Mouse (Mus musculus): ENCODE measurements around the gene Rarb. TPM values are rescaled to one million over a fixed set of nuclear protein-coding genes. Genes with fewer than 3 reads are reported as not detected.

The Rarb gene
- total and polyA plus RNA-seq, 3 experiments: 0.04 TPM; not detected in 2

DNA sequence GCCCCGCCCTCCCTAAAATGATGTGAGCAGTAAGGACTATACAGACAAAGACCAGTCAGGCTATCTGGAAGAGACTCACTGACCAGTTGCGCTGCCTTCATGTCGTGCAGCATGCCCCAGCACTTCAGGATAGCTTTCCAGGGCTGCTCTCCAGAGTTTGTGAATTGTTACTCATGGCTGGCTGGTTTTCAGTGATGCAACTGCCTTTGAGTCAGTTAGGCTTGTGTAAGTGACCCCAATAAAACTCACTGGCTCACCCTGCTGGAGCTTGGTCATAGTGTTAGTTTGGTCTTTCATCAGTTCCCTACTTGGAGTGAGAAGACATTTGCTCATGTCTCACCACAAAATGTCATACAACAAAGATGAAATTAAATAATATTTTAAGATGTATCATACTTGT, 292.8 kb downstream of the Rarb start:
- no peaks in the 10 kb centered on the region for H3K79me2 ChIP-seq (replicated peaks; ENCODE audit: control insufficient read depth, extremely low read depth, insufficient read depth, poor library complexity, severe bottlenecking)
- dilution Hi-C loops (cut with MboI; ENCODE audit: extremely low pct_ligation_motif_present, extremely low pct_unique_long_range_greater_than_20kb, low sequenced_read_pairs): no loop called here
- H3K4me2 ChIP-seq (ENCODE audit: insufficient read depth, low read depth, poor library complexity, severe bottlenecking): no peak overlapping the region
- in situ Hi-C loops (cut with MboI; ENCODE audit: low pct_ligation_motif_present, low pct_unique_long_range_greater_than_20kb, low sequenced_read_pairs): no loop called here
- no peak overlapping the region for H3K9ac ChIP-seq (ENCODE audit: insufficient read depth, low read depth)
- peak in 1 of 2 experiments; percentile 17; a peak in 2 of 4 replicates for TF ChIP-seq CTCF (conservative IDR thresholded peaks at IDR 0.05 in 1 of 2, IDR thresholded peaks at IDR 0.05 in 1 of 2; ENCODE audit: low read depth in 2 of 2, low read length in 2 of 2)
- TF ChIP-seq SMC3 (IDR thresholded peaks at IDR 0.05; ENCODE audit: low read depth, low read length): peak; percentile 9; the same call in 1 of the 2 replicates
- no peak for TF ChIP-seq KAT2A (IDR thresholded peaks at IDR 0.05; ENCODE audit: insufficient replicate concordance, low read length)
- H3K27ac ChIP-seq (ENCODE audit: insufficient read depth, low read depth): no peak overlapping the region
- no peaks in the 10 kb centered on the region for H3K36me3 ChIP-seq (replicated peaks in 1 of 2; ENCODE audit: control insufficient read depth in 1 of 2, insufficient read depth in 1 of 2, low read length in 1 of 2)
- no peaks in the 10 kb centered on the region for H3K27me3 ChIP-seq (replicated peaks)
- no peaks in the 10 kb centered on the region for H3K9me3 ChIP-seq (replicated peaks; ENCODE audit: low read length)
- H3K4me1 ChIP-seq (ENCODE audit: control insufficient read depth in 1 of 2, insufficient read depth in 2 of 2): 0 out of 4 replicates have a peak, but pooled peaks cover 0 to 3% of the 10 kb centered on the region in 2 experiments
- no peak for DNase-seq (ENCODE audit: extremely low read depth)
- no peak overlapping the region for H3K4me3 ChIP-seq (replicated peaks in 1 of 3; ENCODE audit: low read depth in 2 of 3, low read length in 2 of 3, poor library complexity in 1 of 3)

DNA sequence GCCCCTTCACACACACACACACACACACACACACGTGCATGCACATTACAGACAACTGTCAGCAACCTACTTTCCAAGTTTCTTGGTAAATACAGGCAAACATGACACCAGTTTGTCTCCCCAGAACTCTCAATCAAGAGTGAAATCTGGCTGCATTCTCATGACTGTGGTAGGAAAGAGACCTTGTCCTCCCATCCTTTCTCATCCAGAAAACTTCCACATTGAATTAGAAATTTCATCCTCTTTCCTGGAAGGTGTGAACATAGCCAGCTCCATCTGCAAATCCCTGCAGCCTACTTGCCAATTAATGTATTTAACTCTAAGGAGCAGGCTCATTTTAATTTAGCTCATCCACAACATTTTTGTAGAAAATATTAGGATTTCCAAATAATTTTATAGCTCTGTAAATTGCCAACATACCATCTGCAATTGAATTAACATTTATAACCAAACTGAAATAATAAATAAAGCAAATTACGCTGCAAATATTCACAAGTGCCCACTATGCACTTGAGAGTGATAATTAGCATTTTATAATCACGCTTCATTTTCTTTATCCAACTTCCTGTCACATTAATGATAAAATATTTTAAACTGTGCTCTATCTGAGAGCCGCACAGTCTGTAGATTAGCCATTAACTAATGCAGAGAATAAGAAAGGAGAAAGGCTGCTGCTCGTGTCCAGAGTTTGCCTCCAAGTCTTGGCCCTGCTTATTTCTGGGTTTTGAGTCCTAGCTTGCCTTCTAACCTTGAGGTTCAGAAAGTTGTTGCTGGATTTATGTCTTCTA, 293.6 kb downstream of the Rarb start:
- TF ChIP-seq PAX5 (IDR thresholded peaks at IDR 0.05; ENCODE audit: low read length) (no peak), MYC (IDR thresholded peaks at IDR 0.05; ENCODE audit: low read depth, low read length) (no peak)
- in situ Hi-C loops (cut with MboI; ENCODE audit: low pct_ligation_motif_present, low pct_unique_long_range_greater_than_20kb, low sequenced_read_pairs) (no loop called here), dilution Hi-C loops (cut with MboI; ENCODE audit: extremely low pct_ligation_motif_present, extremely low pct_unique_long_range_greater_than_20kb, low sequenced_read_pairs) (no loop called here)
- Histone ChIP-seq H3K9me3 (replicated peaks; ENCODE audit: low read length) (no peaks in the 10 kb centered on the region), H3K4me3 (replicated peaks in 1 of 3; ENCODE audit: low read depth in 2 of 3, low read length in 2 of 3, poor library complexity in 1 of 3) (no peak overlapping the region), H3K4me1 (ENCODE audit: control insufficient read depth in 1 of 2, insufficient read depth in 2 of 2) (0 out of 4 replicates have a peak, but pooled peaks cover 0 to 3% of the 10 kb centered on the region in 2 experiments), H3K9ac (ENCODE audit: insufficient read depth, low read depth) (no peak overlapping the region), H3K27me3 (replicated peaks) (no peaks in the 10 kb centered on the region), H3K27ac (ENCODE audit: insufficient read depth, low read depth) (no peak overlapping the region), H3K4me2 (ENCODE audit: insufficient read depth, low read depth, poor library complexity, severe bottlenecking) (no peak overlapping the region), H3K79me2 (replicated peaks; ENCODE audit: control insufficient read depth, extremely low read depth, insufficient read depth, poor library complexity, severe bottlenecking) (no peaks in the 10 kb centered on the region), H3K36me3 (replicated peaks in 1 of 2; ENCODE audit: control insufficient read depth in 1 of 2, insufficient read depth in 1 of 2, low read length in 1 of 2) (no peaks in the 10 kb centered on the region)
- DNase-seq (ENCODE audit: extremely low read depth): no peak

DNA sequence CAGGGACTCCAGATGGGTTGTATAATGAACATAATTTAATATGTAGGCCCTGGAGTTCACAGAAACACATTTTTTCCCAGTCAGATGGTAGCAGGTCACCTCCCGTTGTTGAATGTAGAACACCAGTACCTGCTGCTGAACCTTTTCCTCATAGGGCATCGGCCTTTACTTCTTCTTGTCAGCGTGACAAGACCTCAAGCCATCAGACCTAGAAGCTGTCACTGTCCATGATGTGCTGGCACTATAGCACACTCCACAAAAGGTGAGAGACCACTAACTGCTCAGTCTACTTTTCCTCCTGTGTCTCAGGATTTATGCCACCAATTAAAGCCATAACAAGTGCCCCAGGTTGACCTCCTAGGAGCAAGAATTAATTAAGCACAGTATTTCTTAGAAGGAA, 296.1 kb downstream of the Rarb start:
- TF ChIP-seq ETS1 (conservative IDR thresholded peaks at IDR 0.05; ENCODE audit: low read depth, low read length) (no peak), ZC3H11A (IDR thresholded peaks at IDR 0.05; ENCODE audit: low read depth, low read length) (no peak), IRF4 (IDR thresholded peaks at IDR 0.05; ENCODE audit: low read depth, low read length) (no peak), ELF1 (IDR thresholded peaks at IDR 0.05; ENCODE audit: low read depth, low read length) (no peak), MYC (IDR thresholded peaks at IDR 0.05; ENCODE audit: low read depth, low read length) (no peak), HCFC1 (IDR thresholded peaks at IDR 0.05; ENCODE audit: low read depth, low read length) (no peak), RAD21 (IDR thresholded peaks at IDR 0.05; ENCODE audit: low read depth, low read length) (no peak), MXI1 (IDR thresholded peaks at IDR 0.05; ENCODE audit: low read depth, low read length) (no peak), E2F4 (IDR thresholded peaks at IDR 0.05; ENCODE audit: insufficient replicate concordance, low read depth, low read length) (no peak), MEF2A (IDR thresholded peaks at IDR 0.05; ENCODE audit: borderline replicate concordance, low read depth, low read length) (no peak), USF2 (conservative IDR thresholded peaks at IDR 0.05; ENCODE audit: low read depth, low read length) (no peak), USF1 (IDR thresholded peaks at IDR 0.05; ENCODE audit: low read depth, low read length) (no peak), NRF1 (IDR thresholded peaks at IDR 0.05; ENCODE audit: low read depth, low read length) (no peak)
- no peak for DNase-seq (ENCODE audit: extremely low read depth)
- Histone ChIP-seq H3K4me3 (replicated peaks in 1 of 3; ENCODE audit: low read depth in 2 of 3, low read length in 2 of 3, poor library complexity in 1 of 3) (no peak overlapping the region), H3K4me2 (ENCODE audit: insufficient read depth, low read depth, poor library complexity, severe bottlenecking) (no peak overlapping the region), H3K9ac (ENCODE audit: insufficient read depth, low read depth) (no peak overlapping the region), H3K36me3 (replicated peaks in 1 of 2; ENCODE audit: control insufficient read depth in 1 of 2, insufficient read depth in 1 of 2, low read length in 1 of 2) (no peaks in the 10 kb centered on the region), H3K27me3 (replicated peaks) (no peaks in the 10 kb centered on the region), H3K79me2 (replicated peaks; ENCODE audit: control insufficient read depth, extremely low read depth, insufficient read depth, poor library complexity, severe bottlenecking) (no peaks in the 10 kb centered on the region), H3K9me3 (replicated peaks; ENCODE audit: low read length) (no peaks in the 10 kb centered on the region), H3K27ac (ENCODE audit: insufficient read depth, low read depth) (no peak overlapping the region), H3K4me1 (ENCODE audit: control insufficient read depth in 1 of 2, insufficient read depth in 2 of 2) (no peaks in the 10 kb centered on the region)
- in situ Hi-C loops (cut with MboI; ENCODE audit: low pct_ligation_motif_present, low pct_unique_long_range_greater_than_20kb, low sequenced_read_pairs) (no loop called here), dilution Hi-C loops (cut with MboI; ENCODE audit: extremely low pct_ligation_motif_present, extremely low pct_unique_long_range_greater_than_20kb, low sequenced_read_pairs) (no loop called here)

Data from CH12.LX (cell line).